Mouse (Mus musculus) spleen, postnatal 4 days (tissue): Measurements from ENCODE around the gene Gps2.

Experiments
- DNase-seq, 2 experiments: peaks; one replicate each; pipeline ENCODE4 v3.0.0; 2022; ENCODE audit warnings: low spot score in 2 of 2

Gps2 gene

GRCm38 (mm10) chr11:69886907-69887635, 26.6 kb upstream of the Gps2 start:
- no peak for DNase-seq

DNA sequence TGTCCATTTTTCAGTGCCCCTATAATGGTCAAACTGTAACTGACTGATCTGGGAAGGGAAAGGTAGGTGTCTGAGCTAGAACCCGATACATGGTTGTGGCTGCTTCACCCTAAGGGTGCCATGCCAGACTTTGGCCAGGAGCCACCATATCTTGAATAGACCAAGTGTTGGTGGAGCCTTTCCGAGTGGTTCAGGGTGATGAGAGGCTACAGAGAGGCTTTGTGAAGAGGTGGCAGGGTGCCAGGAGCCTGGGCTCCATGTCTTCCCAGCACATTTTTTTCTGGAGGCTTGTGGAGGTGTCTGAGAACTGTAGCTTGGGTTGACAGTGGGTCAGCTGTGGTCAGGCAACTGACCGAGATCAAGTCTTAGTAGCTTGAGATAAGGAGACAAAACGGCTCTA, 22.2 kb upstream of the Gps2 start:
- peak in 1 of 2 experiments; percentile 59 for DNase-seq

GRCm38 (mm10) chr11:69894671-69895070, 19.0 kb upstream of the Gps2 start:
- peak in 1 of 2 experiments; percentile 70 for DNase-seq

- no peak for DNase-seq
Measured at GRCm38 (mm10) chr11:69895291-69895690, 18.4 kb upstream of the Gps2 start, which contains the start of gene Acap1. Gene Acap1, minus strand, starts transcription at chr11:69895539.

- no peak for DNase-seq
Measured at GRCm38 (mm10) chr11:69899870-69900269, 13.8 kb upstream of the Gps2 start.

DNA sequence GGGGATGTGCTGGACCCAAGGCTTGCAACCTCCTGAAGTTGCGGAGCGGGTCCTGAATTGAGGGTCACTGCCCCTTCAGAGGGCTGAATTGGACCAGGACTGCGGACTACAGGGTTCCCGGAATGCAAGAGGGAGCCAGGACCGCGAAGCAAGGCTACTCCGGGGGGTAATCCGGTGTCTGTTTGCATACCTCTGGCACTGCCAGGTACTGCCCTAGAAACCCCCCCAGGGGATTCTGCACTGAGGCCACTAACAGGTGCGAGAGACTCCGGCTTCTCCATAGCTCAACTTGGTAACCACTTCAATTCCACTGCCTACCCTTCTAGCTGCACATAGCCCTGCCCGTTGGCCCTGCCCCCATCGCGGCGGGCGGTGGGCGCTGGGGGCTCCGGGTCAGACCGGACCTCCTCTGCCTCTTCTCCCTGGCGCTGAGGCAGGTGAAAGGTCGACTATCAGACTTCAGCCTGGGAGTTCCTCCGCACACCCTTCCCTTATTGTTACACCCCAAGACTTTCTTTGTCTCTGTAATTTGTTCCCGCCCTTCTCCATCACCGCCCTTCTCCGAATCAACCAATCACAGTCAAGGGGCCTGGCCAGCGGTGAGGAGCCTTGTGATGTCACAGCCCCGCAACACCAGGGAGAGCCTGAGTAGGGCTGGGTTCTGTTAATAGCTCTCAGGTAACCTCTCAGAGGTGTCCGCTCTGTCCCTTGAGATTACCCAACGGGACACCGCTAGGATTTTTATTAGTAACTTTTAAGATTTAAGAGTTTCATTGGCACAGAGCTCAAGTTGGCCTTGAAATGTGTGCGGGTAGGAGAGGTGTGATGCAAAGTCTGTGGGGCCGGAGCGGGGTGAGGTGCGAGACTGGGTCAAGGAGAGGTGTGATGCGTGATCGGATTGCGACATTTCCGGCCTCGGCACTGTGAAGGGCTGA, 12.9 kb upstream of the Gps2 start, which contains the start of the genes 2810408A11Rik and Neurl4:
Gene 2810408A11Rik (minus strand): TSS at position 517 of the 935 bp plus-strand sequence.
Gene Neurl4 (plus strand): TSS at position 602 of the 935 bp plus-strand sequence.
- DNase-seq: peak; percentile 89

DNA sequence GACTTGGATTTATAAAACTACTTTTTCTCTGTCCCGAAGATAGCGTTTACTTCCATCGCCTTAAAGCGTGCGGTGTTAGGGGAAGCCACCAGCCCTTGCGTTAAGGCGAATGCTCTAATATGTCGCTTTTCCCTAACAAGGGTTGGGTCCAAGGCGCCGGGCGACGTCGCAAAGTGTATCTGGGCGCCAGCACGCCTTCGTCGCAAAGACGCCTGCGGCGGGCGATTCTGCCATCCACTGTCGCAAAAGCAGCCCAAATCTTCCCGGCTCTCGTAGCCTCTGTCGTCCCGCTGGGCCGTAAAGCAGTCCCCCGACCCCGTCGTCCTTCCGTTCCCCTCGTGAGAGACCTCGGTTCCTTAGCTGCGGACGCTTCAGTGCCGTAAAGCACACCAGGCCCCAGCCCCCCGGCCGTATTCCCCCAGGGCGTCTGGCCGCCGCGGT, 12.3 kb upstream of the Gps2 start:
- peak; percentile 90 to 93 for DNase-seq

DNA sequence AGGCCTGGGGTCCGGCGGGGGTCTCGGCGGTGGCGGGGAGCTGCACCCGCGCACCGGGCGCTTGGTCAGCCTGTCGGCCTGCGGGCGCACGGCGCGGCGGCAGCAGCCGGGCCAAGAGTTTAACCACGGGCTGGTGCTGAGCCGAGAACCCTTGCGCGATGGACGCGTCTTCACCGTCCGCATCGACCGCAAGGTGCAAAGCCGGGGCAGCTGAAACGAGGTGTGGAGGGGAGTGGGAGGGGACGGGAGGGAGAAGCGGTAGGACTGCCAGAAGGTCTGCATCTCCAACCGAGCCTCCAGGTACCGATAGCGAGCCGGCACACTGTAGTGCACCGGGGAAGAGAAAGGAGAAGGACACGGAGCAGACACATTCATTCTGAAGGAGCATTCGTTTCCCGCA, 11.7 kb upstream of the Gps2 start:
- peak in 1 of 2 experiments; percentile 80 for DNase-seq

GRCm38 (mm10) chr11:69902972-69903371, 10.7 kb upstream of the Gps2 start:
- DNase-seq: peak; percentile 14 to 62

DNA sequence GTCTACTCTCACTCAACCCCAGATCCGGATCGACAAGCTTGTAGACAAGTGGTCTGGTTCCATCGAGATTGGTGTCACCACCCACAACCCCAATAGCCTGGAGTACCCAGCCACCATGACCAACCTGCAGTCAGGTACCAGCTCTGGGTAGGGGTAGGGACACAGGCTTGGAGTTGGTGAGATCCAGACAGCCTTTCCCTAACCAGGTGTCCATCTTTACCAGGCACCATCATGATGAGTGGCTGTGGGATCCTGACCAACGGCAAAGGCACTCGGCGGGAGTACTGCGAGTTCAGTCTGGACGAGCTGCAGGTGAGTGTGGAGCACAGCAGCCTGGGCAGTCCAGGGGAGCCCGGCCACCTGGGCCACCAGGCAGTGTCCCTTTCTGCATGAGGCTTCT, 9.4 kb upstream of the Gps2 start:
- DNase-seq: no peak

DNA sequence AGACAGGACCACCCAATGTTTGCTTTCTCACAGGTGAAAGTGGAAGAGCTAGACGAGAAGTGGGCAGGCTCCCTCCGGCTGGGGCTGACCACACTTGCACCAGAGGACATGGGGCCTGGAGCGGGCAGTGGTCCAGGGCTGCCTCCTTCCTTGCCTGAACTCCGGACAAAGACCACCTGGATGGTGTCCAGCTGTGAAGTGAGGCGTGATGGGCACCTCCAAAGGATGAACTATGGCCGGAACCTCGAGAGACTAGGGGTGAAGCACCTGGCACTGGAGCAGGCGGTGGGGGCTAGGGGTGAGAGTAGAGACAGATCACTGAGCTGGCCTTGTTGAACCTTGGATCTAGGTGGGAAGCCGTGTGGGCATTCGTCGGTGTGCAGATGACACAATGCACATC, 5.0 kb upstream of the Gps2 start:
- peak in 1 of 2 experiments; percentile 56 for DNase-seq

DNA sequence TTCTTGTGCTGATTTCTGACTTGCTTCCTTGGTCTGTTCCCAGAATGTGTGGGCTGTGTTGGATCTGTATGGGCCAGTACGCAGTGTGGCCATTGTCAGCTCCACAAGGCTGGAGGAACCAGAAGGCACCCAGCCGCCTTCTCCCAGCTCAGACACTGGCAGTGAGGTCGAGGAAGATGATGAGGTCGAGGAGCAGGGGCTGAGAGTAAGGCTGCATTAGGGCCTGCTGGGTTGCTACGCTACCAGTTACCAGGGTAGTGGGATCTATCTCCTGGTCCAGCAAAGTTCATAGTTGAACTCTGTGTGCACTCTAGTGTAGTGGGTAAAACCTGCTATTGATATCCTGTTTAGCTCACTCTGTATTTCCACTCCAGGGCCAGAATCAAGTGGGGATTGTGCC, 4.5 kb upstream of the Gps2 start:
- DNase-seq: peak in 1 of 2 experiments; percentile 57

DNA sequence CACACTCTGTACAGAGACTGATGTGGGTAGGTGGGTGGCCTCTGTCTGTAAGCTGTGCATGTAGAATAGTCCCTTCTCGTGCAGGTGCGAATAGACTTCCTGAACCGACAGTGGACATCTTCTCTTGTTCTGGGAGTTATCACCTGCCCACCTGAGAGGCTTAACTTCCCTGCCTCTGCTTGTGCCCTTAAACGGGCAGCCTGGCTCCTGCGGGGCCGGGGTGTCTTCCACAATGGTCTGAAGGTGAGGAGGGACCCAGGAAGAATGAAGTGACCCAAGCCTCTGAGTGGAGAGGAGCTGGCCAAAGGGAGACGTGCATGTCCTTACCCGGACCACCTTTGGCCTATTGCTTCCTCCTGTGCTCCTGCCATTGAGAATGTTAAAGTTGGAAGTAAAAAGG, 3.5 kb upstream of the Gps2 start:
- peak in 1 of 2 experiments; percentile 56 for DNase-seq

DNA sequence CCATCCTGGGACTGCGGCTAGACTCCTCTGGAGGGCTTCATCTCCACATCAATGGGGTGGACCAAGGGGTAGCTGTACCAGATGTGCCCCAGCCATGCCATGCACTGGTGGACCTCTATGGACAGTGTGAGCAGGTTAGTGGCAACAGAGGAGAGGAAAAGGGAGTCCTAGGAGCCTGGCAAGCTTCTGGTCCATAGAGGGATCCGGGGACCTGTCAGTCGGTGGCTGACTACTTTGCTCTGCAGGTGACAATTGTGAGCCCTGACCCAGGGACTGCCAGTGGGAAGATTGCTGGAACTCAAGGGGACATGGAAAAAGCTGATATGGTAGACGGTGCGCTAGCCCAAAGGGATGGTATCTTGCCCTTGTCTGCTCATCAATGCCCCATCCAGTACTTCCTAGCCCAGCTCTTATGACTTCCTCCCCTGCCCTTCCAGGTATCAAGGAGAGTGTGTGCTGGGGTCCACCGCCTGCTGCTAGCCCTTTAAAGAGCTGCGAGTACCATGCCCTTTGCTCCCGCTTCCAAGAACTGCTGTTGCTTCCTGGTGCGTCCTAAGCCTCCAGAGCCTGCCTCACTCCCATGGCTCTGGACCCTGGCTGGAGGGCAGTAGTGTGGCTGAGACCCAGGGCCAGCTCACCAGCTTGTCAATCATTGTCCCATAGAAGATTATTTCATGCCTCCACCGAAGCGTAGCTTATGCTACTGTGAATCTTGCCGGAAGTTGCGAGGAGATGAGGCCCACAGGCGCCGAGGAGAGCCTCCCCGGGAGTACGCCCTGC, 2.7 kb upstream of the Gps2 start:
- DNase-seq: peak in 1 of 2 experiments; percentile 58

GRCm38 (mm10) chr11:69911701-69912100, 2.0 kb upstream of the Gps2 start:
- DNase-seq: peak in 1 of 2 experiments; percentile 56

- peak; percentile 12 to 64 for DNase-seq
Measured at GRCm38 (mm10) chr11:69912716-69913530, 765 bp upstream of the Gps2 start.

- DNase-seq: peak in 1 of 2 experiments; percentile 45
Measured at GRCm38 (mm10) chr11:69914372-69914764, 680 bp downstream of the Gps2 start.

DNA sequence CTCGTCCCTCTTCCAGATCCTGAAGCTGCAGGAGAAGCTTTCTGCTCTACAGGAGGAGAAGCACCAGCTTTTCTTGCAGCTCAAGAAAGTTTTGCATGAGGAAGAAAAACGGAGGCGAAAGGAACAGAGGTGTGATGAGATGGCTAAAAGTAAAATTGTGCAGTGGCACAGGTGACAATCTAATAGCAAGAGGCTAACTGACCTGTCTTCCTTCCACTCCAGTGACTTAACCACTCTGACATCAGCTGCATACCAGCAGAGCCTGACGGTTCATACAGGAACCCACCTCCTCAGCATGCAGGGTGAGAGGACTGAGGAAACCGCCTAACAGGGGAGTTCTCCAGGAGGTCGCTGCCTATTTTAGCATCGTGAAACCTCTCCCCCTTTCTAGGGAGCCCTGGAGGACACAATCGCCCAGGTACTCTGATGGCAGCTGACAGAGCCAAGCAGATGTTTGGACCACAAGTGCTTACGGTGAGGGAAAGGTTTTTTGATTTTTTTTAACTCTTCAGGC, 1.3 kb downstream of the Gps2 start:
- DNase-seq: peak in 1 of 2 experiments; percentile 61

GRCm38 (mm10) chr11:69915667-69916627, 2.3 kb downstream of the Gps2 start:
- peak; percentile 73 to 75 for DNase-seq
